Comparison of ENCODE assay signal across 11 mouse cellular contexts in genomic region chrX:13502862-13503375, GRCm38 (mm10). TPM values are rescaled to one million over a fixed set of nuclear protein-coding genes. Genes with fewer than 3 reads are reported as not detected.
A peak's percentile ranks its signal among the peaks of the same experiment; 100 is the strongest.
DNase-seq lines count a peak whose midpoint lies in the region; ATAC-seq and TF ChIP-seq lines count a peak whose summit lies in the region.
"Had no signal": no experiment of that assay in that cellular context is flagged by ENCODE, and none has a peak within 500 bp of the region (broad histone marks: within the 10 kb centered on the region; RNA-seq: fewer than 3 reads in every experiment).

No protein-coding gene starts in this region.

- H3K4me1 ChIP-seq in bone marrow macrophage, adult 2 months (ENCODE audit: control insufficient read depth, insufficient read depth, low read length), result peaks cover 34% of the 10 kb centered on the region
- no peaks in the 10 kb centered on the region for H3K4me1 ChIP-seq in forebrain, embryonic 14.5 days (ENCODE audit: control insufficient read depth, insufficient read depth, low read length)

- H3K27ac ChIP-seq in left cerebral cortex, adult 2 months, result peak overlapping the region; percentile 44
- H3K27ac ChIP-seq in bone marrow macrophage, adult 2 months (ENCODE audit: insufficient read depth, low read depth, low read length), result 0 out of 2 replicates have a peak overlapping the region, but pooled peaks have one; percentile 19
- H3K27ac ChIP-seq in forebrain, embryonic 14.5 days (ENCODE audit: low read depth, low read length), result peak overlapping the region; percentile 21; the same call in 1 of the 2 replicates
- H3K27ac ChIP-seq: kidney, postnatal 0 days; liver, embryonic 14.5 days had no signal

- H3K79me2 ChIP-seq in myocyte (ENCODE audit: control insufficient read depth, insufficient read depth), result no peaks in the 10 kb centered on the region

- intact Hi-C loops in left cerebral cortex, adult 2 months (cut with DNase I), result no loop called here

- WGBS in forebrain, embryonic 14.5 days, result 52% methylated on average over 7 of the region's 7 CpGs

- H3K36me3 ChIP-seq in forebrain, embryonic 14.5 days (ENCODE audit: control insufficient read depth, insufficient read depth, low read length), result no peaks in the 10 kb centered on the region
- H3K36me3 ChIP-seq in myocyte (ENCODE audit: control insufficient read depth, insufficient read depth), result no peaks in the 10 kb centered on the region

- H3K9me3 ChIP-seq in forebrain, embryonic 14.5 days (replicated peaks; ENCODE audit: control insufficient read depth, low read length), result no peaks in the 10 kb centered on the region

- H3ac ChIP-seq in myocyte (ENCODE audit: control insufficient read depth, insufficient read length), result no peak overlapping the region

- ATAC-seq in forebrain, embryonic 14.5 days, result peak; percentile 55
- no peak for ATAC-seq in megakaryocyte progenitor cell, adult 5-6 weeks (replicated peaks; ENCODE audit: poor library complexity)

- H3K4me3 ChIP-seq in left cerebral cortex, adult 2 months, result no peak overlapping the region
- no peak overlapping the region for H3K4me3 ChIP-seq in bone marrow macrophage, adult 2 months (ENCODE audit: insufficient read depth, low read length)
- no peak overlapping the region for H3K4me3 ChIP-seq in forebrain, embryonic 14.5 days (ENCODE audit: low read depth, low read length)
- H3K4me3 ChIP-seq in myocyte, result no peak overlapping the region

- peak in 1 of 2 experiments; percentile 37 for DNase-seq in left cerebral cortex, adult 2 months (ENCODE audit: extremely low spot score in 1 of 2, low spot score in 2 of 2)
- no peak for DNase-seq in left cerebral cortex, adult 8-10 months (ENCODE audit: low spot score in 2 of 2)
- DNase-seq in forebrain, embryonic 14.5 days (ENCODE audit: low spot score), result peak; percentile 60
- DNase-seq in cerebellum, postnatal 36 days, result no peak
- DNase-seq: cerebellum, adult 11-12 months; thymus, adult 2 months had no signal

- no peak for TF ChIP-seq POLR2A in bone marrow macrophage, adult 2 months (IDR thresholded peaks at IDR 0.05; ENCODE audit: borderline replicate concordance, low read depth, low read length)
- TF ChIP-seq POLR2A in myocyte (IDR thresholded peaks at IDR 0.05; ENCODE audit: insufficient read length, low read depth), result no peak

- H3K9ac ChIP-seq in forebrain, embryonic 14.5 days (ENCODE audit: low read length), result no peak overlapping the region
- H3K9ac ChIP-seq: liver, embryonic 14.5 days had no signal

- peak overlapping the region; percentile 9; the same call in 1 of the 2 replicates for H3K4me2 ChIP-seq in forebrain, embryonic 14.5 days (ENCODE audit: low read length)
- peak overlapping the region; percentile 42 for H3K4me2 ChIP-seq in myocyte (ENCODE audit: low read depth)

- no peak for TF ChIP-seq CTCF in left cerebral cortex, adult 2 months (IDR thresholded peaks at IDR 0.05)
- no peak for TF ChIP-seq CTCF in bone marrow macrophage, adult 2 months (IDR thresholded peaks at IDR 0.05; ENCODE audit: low read depth, low read length)

- H3K27me3 ChIP-seq in forebrain, embryonic 14.5 days (replicated peaks; ENCODE audit: control insufficient read depth, insufficient read depth, low read length), result no peaks in the 10 kb centered on the region
- no peaks in the 10 kb centered on the region for H3K27me3 ChIP-seq in myocyte (ENCODE audit: control insufficient read depth, insufficient read depth, insufficient read length)

TF ChIP-seq in myocyte, 11 proteins besides CTCF, POLR2A, EP300 and RAD21:
- TF ChIP-seq E2F4 (IDR thresholded peaks at IDR 0.05; ENCODE audit: insufficient read depth) (no peak), SRF (IDR thresholded peaks at IDR 0.05; ENCODE audit: control insufficient read depth, insufficient read length, low read depth) (no peak), MYOD1 (IDR thresholded peaks at IDR 0.05; ENCODE audit: control insufficient read depth in 1 of 3, insufficient read length in 2 of 3, low read depth in 2 of 3) (peak in 2 of 3 experiments; percentile 62 to 68), REST (IDR thresholded peaks at IDR 0.05; ENCODE audit: insufficient read depth, insufficient read length) (no peak), USF1 (IDR thresholded peaks at IDR 0.05; ENCODE audit: low read depth) (no peak), TCF12 (IDR thresholded peaks at IDR 0.05; ENCODE audit: insufficient read depth, poor library complexity, severe bottlenecking) (no peak), MYOG (IDR thresholded peaks at IDR 0.05; ENCODE audit: control insufficient read depth in 1 of 3, insufficient read depth in 1 of 3, insufficient read length in 2 of 3, low read depth in 2 of 3) (peak in 2 of 3 experiments; percentile 18 to 37), POLR2AphosphoS2 (IDR thresholded peaks at IDR 0.05; ENCODE audit: insufficient read length, low read depth) (no peak), MAX (IDR thresholded peaks at IDR 0.05; ENCODE audit: low read depth) (no peak), TCF3 (IDR thresholded peaks at IDR 0.05; ENCODE audit: insufficient read length, low read depth) (no peak), CEBPB (IDR thresholded peaks at IDR 0.05; ENCODE audit: insufficient read depth, poor library complexity, severe bottlenecking) (no peak)

RNA-seq across cellular contexts. Expression of gene Nyx, which starts 37.0 kb away (rescaled TPM):
- total RNA-seq in left cerebral cortex, adult 2 months (2021), result under 1 TPM; 0.23 to 0.66 TPM
- under 1 TPM; 0.19 to 0.62 (median 0.42) TPM for total RNA-seq in left cerebral cortex, adult 8-10 months (2022)
- polyA plus RNA-seq in bone marrow macrophage, adult 2 months (2012; ENCODE audit: insufficient read depth, insufficient read length, missing spikeins), result not detected in 2 replicates
- polyA plus RNA-seq in forebrain, embryonic 14.5 days (2014; fragmentation: Nextera tagmentation; extraction: Ambion mirVana), result 0.08 TPM in 1 of 2 replicates, not detected in the other
- 0.01 TPM for polyA plus RNA-seq in myocyte (2012; fragmentation: generic; extraction: Trizol)
- total RNA-seq in megakaryocyte progenitor cell, adult 5-6 weeks (2015), result not detected in 2 replicates
- not detected in 2 replicates for total RNA-seq in megakaryocyte progenitor cell, adult 5-6 weeks (2017)
